ENCODE assay signal across 9 mouse cellular contexts in genomic region chr9:66920488-66921279, GRCm38 (mm10). TPM values are rescaled to one million over a fixed set of nuclear protein-coding genes. Genes with fewer than 3 reads are reported as not detected.
DNase-seq lines count a peak whose midpoint lies in the region; ATAC-seq lines count a peak whose summit lies in the region.
"Had no signal": no experiment of that assay in that cellular context is flagged by ENCODE, and none has a peak within 500 bp of the region (broad histone marks: within the 10 kb centered on the region; RNA-seq: fewer than 3 reads in every experiment).

No protein-coding gene starts in this region.

- H3K4me2 ChIP-seq in heart, embryonic 16.5 days (ENCODE audit: low read depth, low read length) = peak overlapping the region; percentile 82
- peak overlapping the region; percentile 75 for H3K4me2 ChIP-seq in hindbrain, embryonic 16.5 days (ENCODE audit: low read length)
- peak overlapping the region; percentile 85 for H3K4me2 ChIP-seq in midbrain, embryonic 15.5 days

- H3K9me3 ChIP-seq in heart, embryonic 16.5 days (replicated peaks; ENCODE audit: control insufficient read depth, low read length) = peaks cover 3% of the 10 kb centered on the region; the same call in 1 of the 2 replicates
- H3K9me3 ChIP-seq in hindbrain, embryonic 16.5 days (ENCODE audit: control insufficient read depth, low read length) = no peaks in the 10 kb centered on the region
- no peaks in the 10 kb centered on the region for H3K9me3 ChIP-seq in midbrain, embryonic 15.5 days
- H3K9me3 ChIP-seq: G1E had no signal

- intact Hi-C loops in heart, postnatal 25 days (cut with DNase I) = no loop called here

- WGBS in heart, embryonic 16.5 days = 10% methylated on average over 6 of the region's 6 CpGs
- WGBS in hindbrain, embryonic 16.5 days = 14% methylated on average over 6 of the region's 6 CpGs
- 17% methylated on average over 6 of the region's 6 CpGs for WGBS in midbrain, embryonic 15.5 days

- no peaks in the 10 kb centered on the region for H3K36me3 ChIP-seq in heart, embryonic 16.5 days (ENCODE audit: control insufficient read depth, insufficient read depth)
- H3K36me3 ChIP-seq in hindbrain, embryonic 16.5 days (ENCODE audit: control insufficient read depth, insufficient read depth, low read length) = no peaks in the 10 kb centered on the region
- H3K36me3 ChIP-seq in midbrain, embryonic 15.5 days (replicated peaks) = no peaks in the 10 kb centered on the region

- no peak overlapping the region for H3K27ac ChIP-seq in heart, embryonic 16.5 days (ENCODE audit: low read length)
- H3K27ac ChIP-seq in hindbrain, embryonic 16.5 days (ENCODE audit: low read depth, low read length) = no peak overlapping the region
- H3K27ac ChIP-seq in midbrain, embryonic 15.5 days = no peak overlapping the region

- peaks cover 21% of the 10 kb centered on the region for H3K4me1 ChIP-seq in heart, embryonic 16.5 days (ENCODE audit: control insufficient read depth, insufficient read depth, low read length)
- peaks cover 8% of the 10 kb centered on the region for H3K4me1 ChIP-seq in hindbrain, embryonic 16.5 days (ENCODE audit: control insufficient read depth, insufficient read depth, low read depth, low read length)
- H3K4me1 ChIP-seq in midbrain, embryonic 15.5 days = peaks cover 30% of the 10 kb centered on the region

- ATAC-seq in heart, embryonic 16.5 days (replicated peaks; ENCODE audit: extremely low read depth, insufficient read depth, low FRiP score) = no peak
- no peak for ATAC-seq in hindbrain, embryonic 16.5 days
- no peak for ATAC-seq in midbrain, embryonic 15.5 days (replicated peaks)
- ATAC-seq in activated CD4-positive, CD25-positive, alpha-beta regulatory T cell, adult 4 months = no peak

- H3K9ac ChIP-seq in heart, embryonic 16.5 days (ENCODE audit: low read length) = no peak overlapping the region
- no peak overlapping the region for H3K9ac ChIP-seq in hindbrain, embryonic 16.5 days (ENCODE audit: low read depth, low read length)
- no peak overlapping the region for H3K9ac ChIP-seq in midbrain, embryonic 15.5 days

- DNase-seq in heart, postnatal 25 days (ENCODE audit: low spot score) = no peak
- DNase-seq in MN1 (ENCODE audit: low spot score) = peak; percentile 34
- no peak for DNase-seq in gastrocnemius, postnatal 4 days (ENCODE audit: low spot score in 2 of 2)
- no peak for DNase-seq in adrenal gland, postnatal 14 days

- no peak overlapping the region for H3K4me3 ChIP-seq in heart, embryonic 16.5 days (ENCODE audit: low read length)
- H3K4me3 ChIP-seq in hindbrain, embryonic 16.5 days (ENCODE audit: low read length) = no peak overlapping the region; the same call in 1 of the 2 replicates
- peak overlapping the region; percentile 90; the same call in 1 of the 2 replicates for H3K4me3 ChIP-seq in midbrain, embryonic 15.5 days

- no peaks in the 10 kb centered on the region for H3K27me3 ChIP-seq in heart, embryonic 16.5 days (ENCODE audit: control insufficient read depth, insufficient read depth, low read length)
- H3K27me3 ChIP-seq in hindbrain, embryonic 16.5 days (replicated peaks; ENCODE audit: control insufficient read depth, insufficient read depth, low read length) = no peaks in the 10 kb centered on the region
- no peaks in the 10 kb centered on the region for H3K27me3 ChIP-seq in midbrain, embryonic 15.5 days (replicated peaks)

RNA-seq across cellular contexts. Expression of gene Rab8b, which starts 1.2 kb away (rescaled TPM):
- polyA plus RNA-seq in heart, embryonic 16.5 days (2015; fragmentation: Nextera tagmentation; extraction: Ambion mirVana) = 17.2 and 17.6 TPM in 2 replicates
- 1 to 10 TPM; 8.9 to 9.9 TPM for total RNA-seq in heart, postnatal 25 days (2021)
- 36.2 and 40.4 TPM in 2 replicates for polyA plus RNA-seq in hindbrain, embryonic 16.5 days (2015; fragmentation: Nextera tagmentation; extraction: Ambion mirVana)
- 28.5 and 29.0 TPM in 2 replicates for polyA plus RNA-seq in midbrain, embryonic 15.5 days (2015; fragmentation: Nextera tagmentation; extraction: Ambion mirVana)
- polyA plus RNA-seq in activated CD4-positive, CD25-positive, alpha-beta regulatory T cell, adult 4 months (2017; shearing (Covaris generic)) = 100 to 1,000 TPM; 157 to 180 TPM
- total RNA-seq in gastrocnemius, postnatal 4 days (2021) = 10 to 100 TPM; 20.3 to 20.6 TPM
- total RNA-seq in adrenal gland, postnatal 14 days (2021) = 19.1 and 23.1 TPM in 2 replicates

RNA-seq across cellular contexts. Expression of gene Rps27l, which starts 25.2 kb away (rescaled TPM):
- polyA plus RNA-seq in heart, embryonic 16.5 days (2015; fragmentation: Nextera tagmentation; extraction: Ambion mirVana) = 437 and 444 TPM in 2 replicates
- 100 to 1,000 TPM; 180 to 195 TPM for total RNA-seq in heart, postnatal 25 days (2021)
- 204 and 212 TPM in 2 replicates for polyA plus RNA-seq in hindbrain, embryonic 16.5 days (2015; fragmentation: Nextera tagmentation; extraction: Ambion mirVana)
- polyA plus RNA-seq in midbrain, embryonic 15.5 days (2015; fragmentation: Nextera tagmentation; extraction: Ambion mirVana) = 179 and 197 TPM in 2 replicates
- polyA plus RNA-seq in activated CD4-positive, CD25-positive, alpha-beta regulatory T cell, adult 4 months (2017; shearing (Covaris generic)) = 100 to 1,000 TPM; 217 to 295 TPM
- 100 to 1,000 TPM; 185 to 210 TPM for total RNA-seq in gastrocnemius, postnatal 4 days (2021)
- total RNA-seq in adrenal gland, postnatal 14 days (2021) = 291 and 304 TPM in 2 replicates

RNA-seq across cellular contexts. Expression of gene Lactb, which starts 54.6 kb away (rescaled TPM):
- polyA plus RNA-seq in heart, embryonic 16.5 days (2015; fragmentation: Nextera tagmentation; extraction: Ambion mirVana) = 5.4 and 6.3 TPM in 2 replicates
- 10 to 100 TPM; 21.2 to 22.5 TPM for total RNA-seq in heart, postnatal 25 days (2021)
- 12.1 and 12.3 TPM in 2 replicates for polyA plus RNA-seq in hindbrain, embryonic 16.5 days (2015; fragmentation: Nextera tagmentation; extraction: Ambion mirVana)
- 10.8 and 11.2 TPM in 2 replicates for polyA plus RNA-seq in midbrain, embryonic 15.5 days (2015; fragmentation: Nextera tagmentation; extraction: Ambion mirVana)
- polyA plus RNA-seq in activated CD4-positive, CD25-positive, alpha-beta regulatory T cell, adult 4 months (2017; shearing (Covaris generic)) = 1 to 10 TPM; 3.8 to 5.9 TPM
- total RNA-seq in gastrocnemius, postnatal 4 days (2021) = 10 to 100 TPM; 13.5 to 17.5 TPM
- 19.1 and 20.8 TPM in 2 replicates for total RNA-seq in adrenal gland, postnatal 14 days (2021)
